Mouse (Mus musculus): Measurements from ENCODE around the gene Phf5a.

Phf5a gene

DNA sequence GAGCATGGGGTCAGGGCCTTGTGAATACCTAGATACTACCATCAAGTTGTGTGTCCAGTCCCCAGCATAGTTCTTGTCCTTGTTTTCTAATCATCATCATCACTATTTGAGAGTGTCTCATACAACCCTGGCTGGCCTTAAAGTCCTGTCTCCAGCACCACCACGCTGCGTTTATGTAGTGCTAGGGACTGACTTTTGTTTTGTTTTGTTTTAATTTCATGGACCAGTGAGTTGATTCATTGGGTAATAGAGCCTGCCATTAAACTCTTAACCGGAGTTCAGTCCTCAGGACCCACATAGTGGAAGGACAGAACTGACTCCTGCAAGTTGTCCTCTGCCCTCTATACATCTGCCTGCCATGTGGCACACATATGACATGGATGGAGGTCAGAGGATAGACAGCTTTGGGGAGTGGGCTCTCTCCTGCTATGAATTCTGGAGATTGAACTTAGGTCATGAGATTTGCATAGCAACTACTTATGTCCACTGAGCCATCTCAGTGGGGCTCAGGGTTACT, 13.8 kb upstream of the Phf5a start:
- no peak for DNase-seq (ENCODE audit: low spot score)

DNA sequence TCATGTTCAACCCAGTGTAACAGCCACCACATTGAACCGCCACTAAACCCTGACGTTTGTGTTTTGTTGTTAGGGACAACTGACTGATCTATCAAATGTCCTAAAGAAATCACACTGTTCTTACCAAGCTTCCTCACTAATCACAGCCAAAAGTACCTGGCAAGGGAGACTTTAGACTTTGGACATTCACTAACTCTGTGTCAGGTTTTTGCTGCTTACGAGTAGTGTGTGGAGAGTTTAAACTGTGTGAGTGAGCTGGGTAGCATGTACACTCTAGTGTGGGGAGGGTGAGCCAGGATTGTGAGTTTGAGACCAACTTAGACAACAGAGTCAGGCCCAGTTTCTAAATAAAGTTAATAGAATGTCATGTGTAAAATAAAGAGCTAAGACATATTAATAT, 10.6 kb upstream of the Phf5a start:
- DNase-seq (ENCODE audit: low spot score) = no peak

DNA sequence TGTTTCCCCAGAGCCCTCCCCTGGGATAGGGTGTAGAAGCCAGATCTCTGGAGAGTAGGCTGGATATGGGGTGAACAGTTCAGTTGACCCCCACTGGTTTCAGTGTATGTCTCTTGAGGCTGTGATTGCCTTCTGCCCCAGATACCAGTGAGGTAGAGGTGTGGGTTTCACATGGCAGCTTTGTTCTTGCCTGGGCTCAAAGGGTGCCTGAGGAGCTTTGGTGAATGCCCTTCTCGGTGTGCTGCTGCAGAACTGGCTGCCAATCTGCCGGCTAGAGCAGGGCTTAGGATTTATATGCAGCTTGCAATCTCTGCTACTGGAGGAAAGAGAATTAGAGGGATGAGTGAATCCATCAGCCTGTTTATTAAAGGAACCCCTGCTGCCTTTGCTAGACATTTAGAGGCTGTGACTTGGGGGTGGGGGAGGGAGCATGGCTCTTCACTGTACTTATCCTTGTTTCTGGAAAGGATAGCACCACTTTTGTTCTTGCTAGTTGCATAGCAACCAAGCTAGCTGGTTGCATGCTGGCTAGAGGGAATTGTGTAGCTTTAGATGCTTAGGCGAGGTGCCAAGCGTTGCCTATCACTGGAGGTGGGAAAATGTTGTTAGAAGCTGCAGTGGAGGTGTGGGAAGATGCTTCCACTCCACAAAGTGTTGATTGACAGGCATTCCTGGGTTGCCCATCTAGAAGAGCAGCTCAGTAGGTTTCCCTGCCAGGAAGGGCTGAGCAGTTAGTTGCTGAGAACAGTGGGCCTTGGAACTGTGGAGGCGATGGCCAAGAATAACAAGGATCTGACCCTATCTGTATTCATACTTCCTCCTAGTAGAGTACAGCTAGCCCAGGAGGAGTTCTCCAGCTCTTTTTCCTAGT, 8.1 kb upstream of the Phf5a start:
- DNase-seq (ENCODE audit: low spot score) = no peak

DNA sequence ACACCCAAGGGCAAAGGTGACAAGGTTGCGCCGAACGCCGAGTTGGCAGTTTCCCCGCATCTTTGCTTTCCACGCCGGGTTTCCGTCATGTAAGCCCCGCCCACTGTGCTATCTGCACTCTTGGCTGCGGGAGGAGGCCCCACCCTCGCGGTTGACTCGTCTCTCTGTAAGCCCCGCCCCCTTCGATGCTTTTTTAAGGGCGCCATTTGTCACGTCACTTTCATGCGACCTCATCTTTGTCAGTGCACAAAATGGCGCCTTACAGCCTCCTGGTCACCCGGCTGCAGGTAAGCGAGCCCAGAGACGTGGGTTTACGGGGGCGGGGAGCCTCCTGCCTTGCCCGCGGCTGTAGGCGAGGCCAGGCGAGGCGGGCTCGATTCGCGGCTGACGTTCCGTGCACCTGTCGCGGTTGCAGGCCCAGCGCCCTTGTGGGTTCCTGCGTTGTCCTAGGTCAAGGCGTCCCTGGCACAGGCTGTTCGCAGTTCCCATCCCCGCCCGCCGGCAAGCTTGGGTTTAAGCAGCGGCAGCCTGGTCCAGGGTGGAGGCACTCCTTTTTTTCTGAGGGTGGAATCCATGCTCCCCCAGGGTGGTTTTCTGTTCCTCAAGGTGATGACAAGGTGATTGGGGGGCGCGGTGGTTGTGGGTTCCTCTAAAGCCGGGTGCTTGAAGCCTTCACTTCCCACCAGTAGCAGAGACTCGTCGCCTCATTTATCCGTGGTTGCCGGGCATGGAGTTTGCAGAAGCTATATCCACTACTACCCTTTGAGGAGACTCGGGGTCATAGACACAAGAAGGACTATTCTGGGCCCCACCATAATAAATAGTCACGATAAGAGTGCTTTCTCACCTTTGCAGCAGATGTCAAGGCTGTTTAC, 788 bp upstream of the Phf5a start, which contains the start of gene Aco2:
Gene Aco2 (plus strand): TSS at position 48 of the 875 bp plus-strand sequence.
- peak; percentile 100 for DNase-seq (ENCODE audit: low spot score)

DNA sequence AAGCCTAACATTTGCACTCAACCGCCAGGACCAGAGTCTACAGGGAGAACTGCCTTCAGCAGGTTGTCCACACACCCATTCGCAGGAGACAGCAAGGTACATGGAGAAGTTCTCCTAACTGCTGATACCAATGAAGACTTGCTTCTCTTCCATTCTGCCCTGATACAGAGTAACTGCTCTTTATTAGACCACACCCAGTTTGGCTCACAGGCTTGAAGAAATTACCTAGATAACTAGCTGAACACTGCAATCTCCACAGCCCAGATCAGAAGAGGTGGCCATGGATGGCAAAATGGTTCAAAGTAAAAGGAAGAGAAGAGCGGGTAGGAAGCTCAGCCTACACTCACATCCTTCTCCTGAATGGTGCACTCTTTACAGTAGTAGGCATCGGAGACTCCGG, 1.7 kb downstream of the Phf5a start:
- DNase-seq (ENCODE audit: low spot score) = no peak

DNA sequence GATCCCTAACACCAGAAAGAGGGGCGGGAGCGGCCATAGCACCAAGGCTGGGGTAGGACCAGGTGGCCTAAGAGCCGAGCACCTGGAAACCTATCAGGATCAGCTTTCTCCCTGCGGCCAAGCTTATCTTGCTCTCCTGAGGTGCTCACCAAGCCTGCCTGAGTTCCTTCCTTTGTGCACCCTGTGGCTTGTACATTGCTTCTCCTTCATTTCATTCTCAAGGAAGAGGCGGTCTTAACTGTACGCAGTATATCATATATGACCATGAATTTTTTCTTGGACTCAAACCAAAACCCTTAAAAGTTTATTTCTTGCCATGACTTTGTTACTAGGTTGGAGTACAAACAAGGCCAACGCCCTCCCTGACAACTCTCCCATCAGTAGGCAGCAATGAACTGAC, 7.5 kb downstream of the Phf5a start:
- no peak for DNase-seq (ENCODE audit: low spot score)

DNA sequence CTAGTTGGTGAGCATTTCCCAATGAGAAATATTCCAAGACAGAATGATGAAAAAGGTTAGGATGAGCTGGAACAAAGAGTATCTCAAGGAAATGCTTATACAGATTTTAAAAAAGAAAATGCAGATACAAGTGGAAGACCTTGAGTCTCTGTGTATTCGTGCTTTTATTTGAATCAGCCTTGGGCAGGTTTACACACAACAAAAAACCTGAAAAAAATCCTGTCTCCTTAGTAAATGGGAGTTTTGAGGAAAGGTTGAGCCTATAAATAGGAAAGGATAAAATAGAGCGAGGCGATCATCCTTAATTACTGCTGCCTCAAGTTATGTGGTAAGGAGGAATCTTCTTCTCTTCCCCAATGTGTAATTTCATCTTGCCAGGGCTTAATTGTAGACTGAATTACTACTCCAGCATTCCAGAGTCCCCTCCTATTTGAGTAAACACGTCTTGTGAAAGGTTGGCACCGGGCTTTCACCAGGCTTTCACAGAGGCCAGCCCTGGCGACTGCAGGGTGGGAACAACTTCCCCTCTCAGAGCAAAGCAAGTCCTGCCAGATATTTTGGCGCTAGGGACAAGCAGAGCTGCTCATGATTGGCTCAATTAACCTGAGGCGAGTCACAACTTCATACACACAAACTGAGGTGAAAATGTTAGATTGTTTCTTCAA, 11.1 kb downstream of the Phf5a start:
- no peak for DNase-seq (ENCODE audit: low spot score)

DNA sequence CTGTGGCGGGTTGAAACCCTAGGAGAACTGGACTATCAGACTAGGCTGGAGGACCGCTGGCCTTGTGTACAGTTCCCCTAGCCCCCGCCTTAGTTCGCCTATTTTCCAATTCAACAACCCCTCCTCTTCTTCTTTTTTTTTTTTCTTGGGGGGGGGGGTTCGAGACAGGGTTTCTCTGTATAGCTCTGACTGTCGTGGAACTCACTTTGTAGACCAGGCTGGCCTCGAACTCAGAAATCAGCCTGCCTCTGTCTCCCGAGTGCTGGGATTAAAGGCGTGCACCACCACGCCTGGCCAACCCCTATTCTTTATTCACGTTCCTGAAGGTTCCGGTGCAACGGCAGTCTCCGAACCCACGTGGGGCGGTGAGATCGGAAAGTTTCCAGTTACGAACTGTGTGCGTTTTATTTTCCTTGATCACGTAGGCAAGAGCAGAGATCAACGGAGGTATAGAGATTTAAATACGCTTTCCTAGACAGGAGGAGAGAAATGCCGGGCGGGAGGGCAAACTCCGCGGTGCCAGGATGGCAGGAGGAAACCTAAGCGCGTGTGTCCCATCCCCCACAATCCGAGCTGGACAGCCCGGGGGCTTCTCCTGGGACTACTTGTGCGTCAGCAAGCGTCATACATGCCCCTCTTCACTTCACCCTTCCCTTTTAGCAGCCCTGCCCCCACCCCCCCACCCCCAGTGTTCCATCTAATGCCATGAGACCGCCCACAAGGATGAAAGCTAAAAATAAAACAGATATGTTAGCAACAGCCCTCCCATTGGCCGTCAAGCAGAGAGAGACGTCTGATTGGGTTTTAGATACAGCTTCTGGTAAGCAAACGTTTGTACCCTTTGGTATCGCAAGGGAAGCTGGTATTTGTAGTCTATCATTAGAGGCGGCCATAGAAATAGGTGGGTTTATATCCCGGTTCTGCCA, 12.1 kb downstream of the Phf5a start:
- peak; percentile 60 for DNase-seq (ENCODE audit: low spot score)

DNA sequence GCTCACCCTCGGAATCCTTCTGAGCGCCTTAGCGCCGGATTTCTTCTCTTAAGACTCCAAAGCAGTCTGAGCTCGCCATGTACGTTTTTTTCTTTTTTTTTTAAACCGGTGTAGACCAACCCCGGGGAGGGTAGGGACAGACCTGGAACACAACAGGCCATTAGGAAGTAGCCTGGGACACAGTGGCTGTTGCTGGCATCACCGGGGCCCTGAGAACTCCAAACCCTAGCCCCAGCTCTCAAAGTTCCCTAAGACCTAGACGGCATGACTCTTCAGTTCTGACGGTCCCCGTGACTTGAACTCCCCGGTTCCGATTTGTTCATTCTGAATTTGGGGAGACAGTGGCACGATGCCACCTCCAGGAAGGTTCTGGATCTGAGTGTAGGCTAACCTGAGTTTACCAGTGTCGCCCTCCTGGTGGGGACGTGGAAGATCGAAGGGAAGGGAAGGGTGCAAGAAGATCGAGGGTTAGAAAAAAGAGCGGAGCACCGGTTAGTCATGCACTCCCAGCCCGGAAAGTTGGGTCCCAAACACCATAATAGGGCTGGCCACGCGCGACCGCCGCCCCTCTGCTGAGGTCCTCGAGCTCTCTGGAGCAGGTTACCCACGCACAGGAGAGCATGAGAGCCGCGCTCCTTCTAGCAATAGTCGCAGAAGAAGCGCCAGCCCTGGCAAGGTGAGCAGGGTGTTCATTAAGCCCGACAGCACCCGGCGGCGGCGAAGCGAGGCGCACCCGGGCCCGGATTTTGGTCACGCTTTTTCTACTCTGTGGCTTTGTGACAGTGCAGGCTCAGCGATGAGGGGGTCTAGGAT, 13.0 kb downstream of the Phf5a start, which contains the start of gene Tob2:
Gene Tob2 (minus strand): TSS at position 280 of the 813 bp plus-strand sequence.
- DNase-seq (ENCODE audit: low spot score) = no peak

DNA sequence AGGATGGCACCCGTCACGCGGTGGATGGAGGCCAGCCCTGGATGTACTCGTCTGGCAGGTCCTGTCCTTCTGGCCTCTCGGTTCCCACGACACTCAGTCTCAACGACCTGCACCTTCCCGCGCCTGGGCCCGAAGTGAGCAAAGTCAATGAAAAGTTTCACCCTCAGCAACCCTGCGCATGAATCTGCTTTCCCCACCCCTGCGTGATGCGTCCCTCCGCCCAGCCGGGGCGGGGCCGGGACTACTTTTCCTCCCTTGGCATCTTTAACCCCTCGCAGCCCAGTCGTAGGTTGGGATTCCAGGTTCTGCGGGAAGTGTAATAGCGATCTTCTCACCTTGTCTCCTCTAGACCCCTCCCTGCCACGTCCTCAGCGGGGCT, 13.6 kb downstream of the Phf5a start:
- DNase-seq (ENCODE audit: low spot score) = peak; percentile 96

DNA sequence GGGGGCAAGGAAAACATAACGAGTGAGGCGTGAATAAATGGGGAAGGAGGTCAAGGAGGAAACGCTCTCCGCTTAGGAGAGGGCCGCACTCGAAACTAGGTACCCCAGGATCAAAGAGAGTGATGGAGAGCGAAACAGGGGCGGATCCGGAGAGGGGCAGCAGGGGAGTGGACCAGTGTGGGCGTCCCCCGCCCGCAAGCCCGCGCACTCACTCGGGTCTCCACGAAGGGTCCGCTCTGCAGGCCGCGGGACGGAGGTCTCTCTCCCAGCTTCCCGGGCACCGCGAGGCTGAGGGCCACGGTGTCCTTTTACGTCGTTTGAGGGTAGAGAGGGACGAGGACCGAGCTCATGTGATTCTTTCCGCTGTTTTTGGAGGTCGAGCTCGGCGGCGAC, 14.0 kb downstream of the Phf5a start:
- DNase-seq (ENCODE audit: low spot score) = no peak

DNA sequence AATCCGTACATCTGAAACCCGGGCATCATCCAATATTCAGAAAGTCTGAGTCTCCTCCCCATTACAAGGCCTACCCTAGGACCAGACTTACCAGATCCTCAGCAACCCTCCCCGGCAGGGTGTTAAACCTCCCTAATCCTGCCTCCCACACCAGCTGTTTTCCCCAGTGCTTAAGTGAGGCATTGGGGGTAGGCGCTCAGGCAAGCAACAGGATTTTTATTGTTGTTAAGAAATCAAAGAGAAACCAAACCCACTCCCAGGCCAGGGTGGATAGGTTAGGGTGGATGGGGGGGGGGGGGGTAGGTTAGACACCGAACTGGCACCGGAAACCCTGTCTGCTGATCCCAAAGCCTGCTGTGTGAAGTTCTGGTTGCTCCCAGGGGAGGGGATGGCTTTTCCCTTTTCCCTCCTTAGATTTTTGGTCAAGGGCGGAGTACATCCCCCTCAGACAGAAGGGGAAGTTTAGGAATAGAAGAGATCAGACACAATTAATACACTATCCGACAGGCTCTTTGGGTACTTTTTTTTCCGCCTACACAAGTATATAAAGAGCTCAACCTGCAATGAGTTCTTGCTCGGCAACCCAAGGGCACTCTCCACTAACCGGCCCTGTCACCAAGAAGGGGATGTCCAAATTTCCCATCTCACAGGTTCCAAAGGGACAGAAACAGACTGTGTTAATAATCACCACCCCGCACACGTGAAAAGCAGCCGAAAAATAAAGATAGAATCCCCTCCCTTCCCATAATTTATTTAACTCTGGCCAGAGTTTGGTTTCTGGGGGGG, 14.6 kb downstream of the Phf5a start:
- no peak for DNase-seq (ENCODE audit: low spot score)

DNA sequence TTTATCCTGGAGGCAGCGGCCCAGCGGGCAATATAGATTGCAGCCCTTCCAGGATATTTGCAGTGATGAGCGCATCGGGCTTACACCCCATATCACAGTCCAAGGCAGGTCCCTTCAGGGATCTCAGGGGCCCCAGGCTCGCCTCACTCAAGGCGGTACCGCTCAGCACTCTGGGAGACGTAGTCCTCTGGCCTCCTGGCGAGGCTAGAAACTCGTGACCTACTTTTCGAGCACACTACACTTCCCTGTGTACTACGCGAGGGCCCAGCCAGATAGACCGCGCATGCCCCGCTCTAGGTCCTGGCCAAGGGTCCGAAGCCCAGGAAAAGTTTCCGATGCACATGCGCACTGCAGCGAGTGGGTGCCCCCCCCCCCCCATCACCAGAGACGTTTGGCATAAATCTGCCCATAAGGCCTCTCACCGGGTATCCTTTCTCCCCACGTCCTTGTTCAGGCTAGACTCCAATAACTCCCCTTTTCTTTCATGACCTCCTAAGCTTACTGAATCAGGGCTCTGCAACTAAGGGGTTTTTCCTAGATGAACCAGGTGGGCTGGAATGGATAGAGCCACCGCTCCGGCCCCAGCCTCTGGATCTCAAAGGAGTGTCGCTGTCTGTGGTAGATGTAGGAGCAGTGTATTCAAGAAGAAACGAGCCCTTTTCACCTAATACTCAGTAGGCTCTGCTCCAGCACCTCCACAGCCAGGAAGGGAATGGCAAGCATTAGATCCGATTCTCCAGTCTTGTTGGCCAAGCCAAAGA, 15.5 kb downstream of the Phf5a start:
- peak; percentile 63 for DNase-seq (ENCODE audit: low spot score)

DNA sequence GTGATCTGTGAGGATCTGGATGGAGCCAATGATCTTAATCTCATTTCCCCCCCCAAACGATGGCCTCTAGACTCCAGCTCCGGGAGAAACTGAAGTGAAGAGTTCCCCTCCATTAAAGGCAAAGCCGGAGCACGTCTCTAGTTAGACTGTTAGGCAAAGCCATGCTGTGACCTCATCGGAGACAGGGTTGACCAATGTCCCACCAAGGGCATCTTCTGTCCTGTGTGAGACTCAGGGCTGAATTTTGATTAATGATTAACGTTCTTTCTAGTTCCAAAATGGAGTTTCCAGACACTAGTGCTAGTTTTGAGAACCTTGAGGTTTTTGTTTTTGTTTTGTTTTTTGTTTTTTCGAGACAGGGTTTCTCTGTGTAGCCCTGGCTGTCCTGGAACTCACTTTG, 18.6 kb downstream of the Phf5a start:
- no peak for DNase-seq (ENCODE audit: low spot score)

DNA sequence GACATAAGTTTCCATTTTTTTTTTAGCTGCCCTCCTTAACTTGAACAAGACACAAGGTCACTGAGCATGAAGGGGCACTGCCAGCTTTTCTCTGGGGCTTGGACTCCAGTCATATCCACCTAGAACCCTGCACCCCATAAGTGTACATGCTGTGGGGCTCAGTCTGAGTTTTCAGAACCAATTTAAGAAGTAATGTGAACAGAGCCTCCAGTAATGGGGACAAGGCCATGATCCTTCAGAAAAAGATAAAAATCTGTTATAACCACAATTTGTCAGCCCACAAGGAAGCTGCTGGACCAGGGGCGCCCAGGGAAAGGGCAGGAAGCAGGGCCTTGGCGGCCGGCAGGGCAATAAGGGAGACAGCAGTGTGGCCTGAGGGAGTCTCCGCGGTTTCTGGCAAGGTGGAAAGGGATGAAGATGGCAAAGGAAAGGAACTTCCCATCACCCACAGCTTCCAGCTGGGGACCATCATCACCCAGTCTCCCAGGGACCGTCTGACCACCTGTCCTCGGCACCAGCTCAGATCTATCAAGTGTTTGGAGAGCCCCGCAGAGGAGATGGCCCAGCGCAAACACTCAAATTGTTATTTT, 19.2 kb downstream of the Phf5a start:
- no peak for DNase-seq (ENCODE audit: low spot score)

DNA sequence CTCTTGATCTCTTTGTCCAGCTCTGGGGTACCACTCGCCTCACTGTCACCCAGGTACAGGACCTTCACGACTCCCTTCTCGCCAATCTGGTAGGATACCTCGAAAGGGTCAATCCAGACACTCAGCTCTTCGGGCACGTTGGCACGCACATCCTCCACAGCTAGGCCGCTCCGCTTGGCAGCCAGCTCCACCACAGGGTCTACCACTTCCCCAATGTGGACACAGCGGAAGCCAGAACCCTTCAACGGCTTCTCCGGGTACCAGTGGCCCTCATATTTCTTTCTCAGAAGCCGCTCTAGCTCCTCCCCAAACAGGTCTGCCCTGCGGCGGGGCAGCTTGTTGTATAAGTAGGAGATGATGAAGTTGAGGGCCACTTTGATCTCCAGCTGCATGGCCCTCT, 20.3 kb downstream of the Phf5a start:
- DNase-seq (ENCODE audit: low spot score) = no peak

DNA sequence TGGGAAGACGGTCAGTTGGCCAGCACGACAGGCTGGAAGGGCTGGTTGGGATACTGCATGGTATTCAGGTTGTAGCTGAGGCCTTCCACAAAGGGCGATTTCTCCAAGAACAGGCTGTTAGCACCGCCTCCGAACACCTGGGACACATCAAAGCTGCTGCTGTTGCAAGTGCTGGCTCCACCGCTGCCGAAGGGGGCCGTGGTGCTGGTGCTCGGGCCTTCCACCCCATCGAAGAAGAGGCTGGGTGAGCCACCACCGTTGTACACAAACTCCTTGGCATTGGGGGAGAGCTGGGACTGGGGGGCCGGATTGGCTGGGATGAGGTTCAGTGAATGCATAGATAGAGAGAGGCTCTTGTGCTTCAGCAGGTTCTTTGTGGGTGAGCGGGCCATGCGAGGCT, 21.0 kb downstream of the Phf5a start:
- DNase-seq (ENCODE audit: low spot score) = no peak

DNA sequence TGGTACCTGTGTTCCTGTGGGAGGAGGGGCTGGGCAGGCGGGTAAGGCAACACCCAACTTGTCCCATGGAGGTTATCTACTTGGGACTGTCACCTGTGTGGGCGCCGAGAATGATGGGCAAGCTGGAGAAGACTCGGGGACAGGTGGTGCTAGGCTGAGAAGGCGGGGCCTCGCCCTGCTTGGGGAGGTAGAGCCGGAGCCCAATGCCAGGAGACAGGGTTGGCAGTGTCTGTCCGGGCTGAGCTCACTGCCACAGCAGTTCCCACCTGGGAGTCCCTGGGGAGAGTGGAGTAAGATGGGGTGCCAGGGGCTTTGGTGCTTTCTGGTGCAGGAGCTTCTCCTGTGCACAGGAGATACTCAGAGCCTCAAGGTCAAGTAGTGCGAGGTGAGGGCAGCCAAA, 22.6 kb downstream of the Phf5a start:
- DNase-seq (ENCODE audit: low spot score) = no peak

Data from ovary, postnatal 14 days (tissue).